Mouse (Mus musculus) liver, postnatal 0 days (tissue): ENCODE results near the gene Tia1.

Experiments used
- CTCF ChIP-seq: sonication (generic); IDR thresholded peaks from 2 replicates; pipeline ENCODE4 v1.5.1; 2016; ENCODE audit warnings: antibody characterized with exemption, low read depth
- EP300 ChIP-seq: IDR thresholded peaks from 2 replicates; pipeline ENCODE4 v1.6.1; 2016; ENCODE audit warnings: antibody characterized with exemption, low read depth, mild to moderate bottlenecking

GRCm38 (mm10) chr6:86418711-86419110 is 14.7 kb downstream of the Tia1 start:
- no peak for TF ChIP-seq CTCF
- TF ChIP-seq EP300: no peak
